Comparison of ENCODE assay signal across 23 mouse cellular contexts in genomic region chr5:23411640-23412039, GRCm38 (mm10). TPM values are rescaled to one million over a fixed set of nuclear protein-coding genes. Genes with fewer than 3 reads are reported as not detected.
DNase-seq lines count a peak whose midpoint lies in the region; ATAC-seq and TF ChIP-seq lines count a peak whose summit lies in the region.
"Had no signal": no experiment of that assay in that cellular context is flagged by ENCODE, and none has a peak within 500 bp of the region (broad histone marks: within the 10 kb centered on the region; RNA-seq: fewer than 3 reads in every experiment).

No protein-coding gene starts in this region.

- H3ac ChIP-seq in myocyte (ENCODE audit: control insufficient read depth, insufficient read length): no peak overlapping the region

- DNase-seq in heart, adult 11 months: peak; percentile 89
- DNase-seq in kidney, adult 2 months: no peak
- no peak for DNase-seq in kidney, postnatal 14 days
- no peak for DNase-seq in neural tube, embryonic 10.5 days (ENCODE audit: extremely low spot score, low spot score)
- no peak for DNase-seq in thymus, postnatal 36 days
- DNase-seq: cerebellum, adult 8-10 months; cerebellum, postnatal 36 days; gastrocnemius, postnatal 36 days; lung, embryonic 14.5 days; midbrain, embryonic 14.5 days; right cerebral cortex, adult 18-20 months; thymus, adult 18-20 months; thymus, postnatal 4 days had no signal

- TF ChIP-seq POLR2A in kidney, adult 2 months (IDR thresholded peaks at IDR 0.05; ENCODE audit: low read depth, low read length): no peak
- TF ChIP-seq POLR2A in myocyte (IDR thresholded peaks at IDR 0.05; ENCODE audit: insufficient read length, low read depth): no peak

- H3K9me3 ChIP-seq in heart, embryonic 12.5 days (replicated peaks): no peaks in the 10 kb centered on the region
- H3K9me3 ChIP-seq in neural tube, embryonic 13.5 days: no peaks in the 10 kb centered on the region
- H3K9me3 ChIP-seq: forebrain, embryonic 10.5 days; G1E; limb, embryonic 13.5 days had no signal

- H3K4me1 ChIP-seq in heart, embryonic 12.5 days (replicated peaks): peaks cover 83% of the 10 kb centered on the region
- peaks cover 69% of the 10 kb centered on the region for H3K4me1 ChIP-seq in kidney, adult 2 months (ENCODE audit: control insufficient read depth, insufficient read depth, low read length)
- peaks cover 87% of the 10 kb centered on the region for H3K4me1 ChIP-seq in neural tube, embryonic 13.5 days (replicated peaks)

- H3K4me2 ChIP-seq in heart, embryonic 12.5 days: no peak overlapping the region
- no peak overlapping the region for H3K4me2 ChIP-seq in neural tube, embryonic 13.5 days
- H3K4me2 ChIP-seq in myocyte (ENCODE audit: low read depth): peak overlapping the region; percentile 63
- H3K4me2 ChIP-seq: limb, embryonic 13.5 days; lung, embryonic 14.5 days had no signal

- peaks cover 52% of the 10 kb centered on the region for H3K79me2 ChIP-seq in myocyte (ENCODE audit: control insufficient read depth, insufficient read depth)

- H3K4me3 ChIP-seq in heart, embryonic 12.5 days: no peak overlapping the region
- H3K4me3 ChIP-seq in kidney, adult 2 months (ENCODE audit: insufficient read depth, low read depth, low read length): no peak overlapping the region
- H3K4me3 ChIP-seq in neural tube, embryonic 13.5 days: no peak overlapping the region
- H3K4me3 ChIP-seq in myocyte: no peak overlapping the region
- H3K4me3 ChIP-seq: forebrain, embryonic 10.5 days; limb, embryonic 13.5 days had no signal

- 86% methylated on average over 10 of the region's 10 CpGs for WGBS in heart, embryonic 12.5 days
- 87% methylated on average over 10 of the region's 10 CpGs for WGBS in kidney, adult 2 months
- WGBS in neural tube, embryonic 13.5 days: 93% methylated on average over 10 of the region's 10 CpGs

- H3K27me3 ChIP-seq in heart, embryonic 12.5 days (replicated peaks): no peaks in the 10 kb centered on the region
- no peaks in the 10 kb centered on the region for H3K27me3 ChIP-seq in kidney, adult 2 months (replicated peaks; ENCODE audit: control insufficient read depth, insufficient read depth, low read length)
- H3K27me3 ChIP-seq in neural tube, embryonic 13.5 days: no peaks in the 10 kb centered on the region
- no peaks in the 10 kb centered on the region for H3K27me3 ChIP-seq in myocyte (ENCODE audit: control insufficient read depth, insufficient read depth, insufficient read length)
- H3K27me3 ChIP-seq: limb, embryonic 13.5 days; Patski had no signal

- H3K27ac ChIP-seq in heart, embryonic 12.5 days (ENCODE audit: poor library complexity, severe bottlenecking): no peak overlapping the region
- peak overlapping the region; percentile 39; the same call in 1 of the 2 replicates for H3K27ac ChIP-seq in kidney, adult 2 months (ENCODE audit: insufficient read depth, low read depth, low read length)
- 0 out of 2 replicates have a peak overlapping the region, but pooled peaks have one; percentile 1 for H3K27ac ChIP-seq in neural tube, embryonic 13.5 days (replicated peaks)
- H3K27ac ChIP-seq: forebrain, embryonic 10.5 days; limb, embryonic 13.5 days; liver, embryonic 14.5 days had no signal

- no peak for ATAC-seq in heart, embryonic 12.5 days (ENCODE audit: insufficient number of reproducible peaks, low FRiP score)
- no peak for ATAC-seq in neural tube, embryonic 13.5 days (ENCODE audit: low read depth)
- ATAC-seq: forebrain, embryonic 16.5 days; intestine, postnatal 0 days; Patski had no signal

- no peak overlapping the region for H3K9ac ChIP-seq in heart, embryonic 12.5 days
- no peak overlapping the region for H3K9ac ChIP-seq in neural tube, embryonic 13.5 days
- H3K9ac ChIP-seq: limb, embryonic 13.5 days; liver, embryonic 14.5 days; lung, embryonic 14.5 days had no signal

- TF ChIP-seq CTCF in kidney, adult 2 months (conservative IDR thresholded peaks at IDR 0.05; ENCODE audit: insufficient read depth, insufficient read length, low read depth, low read length): no peak

- H3K36me3 ChIP-seq in heart, embryonic 12.5 days: peaks cover 25% of the 10 kb centered on the region
- H3K36me3 ChIP-seq in kidney, adult 2 months (ENCODE audit: control insufficient read depth, insufficient read depth, low read length): no peaks in the 10 kb centered on the region
- H3K36me3 ChIP-seq in neural tube, embryonic 13.5 days: peaks cover 28% of the 10 kb centered on the region
- peaks cover 8% of the 10 kb centered on the region for H3K36me3 ChIP-seq in myocyte (ENCODE audit: control insufficient read depth, insufficient read depth)

TF ChIP-seq in myocyte, 11 proteins besides CTCF, POLR2A, EP300 and RAD21:
- TF ChIP-seq REST (IDR thresholded peaks at IDR 0.05; ENCODE audit: insufficient read depth, insufficient read length) (no peak), E2F4 (IDR thresholded peaks at IDR 0.05; ENCODE audit: insufficient read depth) (no peak), MAX (IDR thresholded peaks at IDR 0.05; ENCODE audit: low read depth) (no peak), MYOG (IDR thresholded peaks at IDR 0.05; ENCODE audit: control insufficient read depth in 1 of 3, insufficient read depth in 1 of 3, insufficient read length in 2 of 3, low read depth in 2 of 3) (no peak), TCF12 (IDR thresholded peaks at IDR 0.05; ENCODE audit: insufficient read depth, poor library complexity, severe bottlenecking) (no peak), SRF (IDR thresholded peaks at IDR 0.05; ENCODE audit: control insufficient read depth, insufficient read length, low read depth) (no peak), USF1 (IDR thresholded peaks at IDR 0.05; ENCODE audit: low read depth) (no peak), TCF3 (IDR thresholded peaks at IDR 0.05; ENCODE audit: insufficient read length, low read depth) (no peak), CEBPB (IDR thresholded peaks at IDR 0.05; ENCODE audit: insufficient read depth, poor library complexity, severe bottlenecking) (no peak), MYOD1 (IDR thresholded peaks at IDR 0.05; ENCODE audit: control insufficient read depth in 1 of 3, insufficient read length in 2 of 3, low read depth in 2 of 3) (no peak), POLR2AphosphoS2 (IDR thresholded peaks at IDR 0.05; ENCODE audit: insufficient read length, low read depth) (no peak)

RNA-seq across cellular contexts. Expression of gene Kmt2e, which starts 22.6 kb away (rescaled TPM):
- 69.2 and 73.6 TPM in 2 replicates for polyA plus RNA-seq in heart, embryonic 12.5 days (2016; fragmentation: Nextera tagmentation; extraction: Ambion mirVana)
- polyA plus RNA-seq in kidney, adult 2 months (2012; rRNA removed): 18.8 and 19.8 TPM in 2 replicates
- polyA plus RNA-seq in neural tube, embryonic 13.5 days (2015; fragmentation: Nextera tagmentation; extraction: Ambion mirVana): 151 and 160 TPM in 2 replicates
- 9.0 TPM for polyA plus RNA-seq in myocyte (2012; fragmentation: generic; extraction: Trizol)
